Mouse (Mus musculus) adrenal gland (tissue): ENCODE data around the gene Apol8.
"Not testable (repeated sequence)": the region's sequence is repeated elsewhere in the genome, so short reads cannot be mapped to it uniquely, and the experiment has no call there.

Experiments
- intact Hi-C: fragments of 180-260 bp; cut with DNase I; formaldehyde crosslinking; loops from one replicate; pipeline ENCODE4 v1.15.1; 2025

Gene Apol8

GRCm38 (mm10) chr15:77721509-77721908 lies 35.3 kb downstream of the Apol8 start:
- intact Hi-C loops, result not testable (repeated sequence)

- intact Hi-C loops, result loop anchor here (10.0 kb wide), 1 partner anchor 293 kb away; no protein-coding TSS in a partner anchor
Measured at GRCm38 (mm10) chr15:77718240-77718639, 38.6 kb downstream of the Apol8 start.

DNA sequence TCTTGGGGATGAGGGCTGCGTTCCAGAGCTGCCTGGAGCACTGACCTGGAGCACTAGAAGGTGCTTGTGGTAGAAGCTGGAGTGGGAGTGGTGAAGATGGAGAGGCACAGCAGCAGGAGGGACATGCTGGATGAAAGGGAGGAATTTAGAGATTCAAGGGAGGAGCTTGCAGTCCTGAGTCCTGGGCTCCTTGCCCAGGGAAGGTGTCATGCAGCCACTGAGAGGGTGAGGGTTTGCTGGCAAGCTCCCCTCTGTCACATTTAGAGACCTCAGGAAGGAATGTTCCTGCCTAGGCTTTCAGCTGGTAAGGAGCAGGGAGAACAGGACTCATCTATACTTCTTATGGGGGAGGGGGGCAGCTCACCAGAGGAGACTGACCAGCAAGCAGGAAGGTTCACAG lies 47.9 kb downstream of the Apol8 start:
- intact Hi-C loops, result not testable (repeated sequence)

GRCm38 (mm10) chr15:77705306-77705705 lies 51.5 kb downstream of the Apol8 start:
- intact Hi-C loops, result not testable (repeated sequence)

GRCm38 (mm10) chr15:77698656-77699055 lies 58.1 kb downstream of the Apol8 start, which contains the start of gene Apol7e:
Gene Apol7e, plus strand, starts transcription at chr15:77698857.
- intact Hi-C loops, result not testable (repeated sequence)
